Mouse (Mus musculus) forebrain, embryonic 15.5 days (tissue): ENCODE data around the gene Ifitm10. TPM values are rescaled to one million over a fixed set of nuclear protein-coding genes. Genes with fewer than 3 reads are reported as not detected.
"Not testable (repeated sequence)": the region's sequence is repeated elsewhere in the genome, so short reads cannot be mapped to it uniquely, and the experiment has no call there.

Source experiments
- ATAC-seq: fragments of 200-750 bp; cut with Nextera tagmentation; replicated peaks from 2 replicates; pipeline ENCODE4 v1.8.0; 2017; ENCODE audit warnings: mild to moderate bottlenecking, moderate TSS enrichment, moderate library complexity
- H3K27ac ChIP-seq: fragments of 300-500 bp; sonication (generic); replicated peaks from 2 replicates; pipeline ENCODE4 v1.5.1; 2015; ENCODE audit warnings: mild to moderate bottlenecking, inconsistent platforms
- H3K27me3 ChIP-seq: fragments of 300-500 bp; sonication (generic); 2 replicates; pipeline ENCODE4 v1.6.1; 2015; ENCODE audit warnings: inconsistent platforms
- H3K36me3 ChIP-seq: fragments of 300-500 bp; sonication (generic); 2 replicates; pipeline ENCODE4 v1.6.1; 2015; ENCODE audit warnings: mild to moderate bottlenecking, inconsistent platforms
- H3K4me1 ChIP-seq: fragments of 300-500 bp; sonication (generic); 2 replicates; pipeline ENCODE4 v1.6.1; 2015; ENCODE audit warnings: inconsistent platforms
- H3K4me2 ChIP-seq: fragments of 300-500 bp; sonication (generic); replicated peaks from 2 replicates; pipeline ENCODE4 v1.6.1; 2015; ENCODE audit warnings: mild to moderate bottlenecking, inconsistent platforms
- H3K4me3 ChIP-seq: fragments of 300-500 bp; sonication (generic); 2 replicates; pipeline ENCODE4 v1.5.1; 2015; ENCODE audit warnings: mild to moderate bottlenecking, inconsistent platforms
- H3K9ac ChIP-seq: fragments of 300-500 bp; sonication (generic); replicated peaks from 2 replicates; pipeline ENCODE4 v1.6.1; 2015; ENCODE audit warnings: mild to moderate bottlenecking, inconsistent platforms
- H3K9me3 ChIP-seq: fragments of 300-500 bp; sonication (generic); 2 replicates; pipeline ENCODE4 v1.6.1; 2016; ENCODE audit warnings: inconsistent platforms
- WGBS: fragments of 180-500 bp; shearing (Covaris S2); methylation state at CpG from one replicate; pipeline ENCODE4 v1.1.7; 2015; ENCODE audit warnings: mixed read lengths; 5-methylcytosine and 5-hydroxymethylcytosine counted together
- polyA plus RNA-seq: library from polyadenylated mRNA; unstranded; fragments of >200 nt; fragmentation: Nextera tagmentation; extraction: Ambion mirVana; gene quantifications from 2 replicates; pipeline ENCODE4 v1.2.1, GENCODE M21; 2015

The Ifitm10 gene
- polyA plus RNA-seq, 1 experiment from 2014 or later = 3.1 TPM

GRCm38 (mm10) chr7:142328507-142328906, 45.0 kb downstream of the Ifitm10 start:
- Histone ChIP-seq H3K9ac (no peak overlapping the region), H3K4me3 (no peak overlapping the region), H3K4me1 (no peaks in the 10 kb centered on the region), H3K27ac (no peak overlapping the region), H3K4me2 (no peak overlapping the region), H3K36me3 (no peaks in the 10 kb centered on the region), H3K27me3 (no peaks in the 10 kb centered on the region), H3K9me3 (no peaks in the 10 kb centered on the region)
- ATAC-seq = no peak
- WGBS = 73% methylated on average over 3 of the region's 3 CpGs

GRCm38 (mm10) chr7:142326714-142327445, 46.7 kb downstream of the Ifitm10 start:
- Histone ChIP-seq H3K9ac (no peak overlapping the region), H3K4me2 (no peak overlapping the region), H3K4me1 (no peaks in the 10 kb centered on the region), H3K27me3 (no peaks in the 10 kb centered on the region), H3K9me3 (no peaks in the 10 kb centered on the region), H3K4me3 (no peak overlapping the region), H3K27ac (no peak overlapping the region), H3K36me3 (no peaks in the 10 kb centered on the region)
- WGBS = 79% methylated on average over 9 of the region's 9 CpGs
- no peak for ATAC-seq

GRCm38 (mm10) chr7:142323396-142324117, 50.0 kb downstream of the Ifitm10 start:
- WGBS = 84% methylated on average over 12 of the region's 12 CpGs
- Histone ChIP-seq H3K4me2 (no peak overlapping the region), H3K9ac (no peak overlapping the region), H3K9me3 (no peaks in the 10 kb centered on the region), H3K4me1 (0 out of 2 replicates have a peak, but pooled peaks cover 3% of the 10 kb centered on the region), H3K27ac (no peak overlapping the region), H3K4me3 (no peak overlapping the region), H3K36me3 (no peaks in the 10 kb centered on the region), H3K27me3 (no peaks in the 10 kb centered on the region)
- no peak for ATAC-seq

GRCm38 (mm10) chr7:142322641-142323040, 50.9 kb downstream of the Ifitm10 start:
- no peak overlapping the region for H3K9ac ChIP-seq
- WGBS = 93% methylated on average over 6 of the region's 6 CpGs
- H3K27ac ChIP-seq = no peak overlapping the region
- ATAC-seq = no peak
- H3K4me3 ChIP-seq = no peak overlapping the region
- H3K27me3 ChIP-seq = no peaks in the 10 kb centered on the region
- H3K36me3 ChIP-seq = no peaks in the 10 kb centered on the region
- no peaks in the 10 kb centered on the region for H3K9me3 ChIP-seq
- 0 out of 2 replicates have a peak, but pooled peaks cover 3% of the 10 kb centered on the region for H3K4me1 ChIP-seq
- no peak overlapping the region for H3K4me2 ChIP-seq

GRCm38 (mm10) chr7:142321637-142322306, 51.8 kb downstream of the Ifitm10 start:
- H3K9me3 ChIP-seq, H3K4me3 ChIP-seq, H3K9ac ChIP-seq, H3K4me2 ChIP-seq, H3K27ac ChIP-seq, H3K27me3 ChIP-seq, H3K36me3 ChIP-seq, ATAC-seq, H3K4me1 ChIP-seq: not testable (repeated sequence)
- 26% methylated on average over 5 of the region's 10 CpGs for WGBS

- Histone ChIP-seq H3K27ac (no peak overlapping the region), H3K9ac (no peak overlapping the region), H3K9me3 (no peaks in the 10 kb centered on the region), H3K27me3 (no peaks in the 10 kb centered on the region), H3K36me3 (no peaks in the 10 kb centered on the region), H3K4me2 (no peak overlapping the region), H3K4me1 (0 out of 2 replicates have a peak, but pooled peaks cover 3% of the 10 kb centered on the region), H3K4me3 (no peak overlapping the region)
- WGBS = 55% methylated on average over 2 of the region's 2 CpGs
- ATAC-seq = no peak
These were observed 52.6 kb downstream of the Ifitm10 start for GRCm38 (mm10) chr7:142320906-142321305.

- Histone ChIP-seq H3K4me2 (no peak overlapping the region), H3K27me3 (no peaks in the 10 kb centered on the region), H3K36me3 (no peaks in the 10 kb centered on the region), H3K9me3 (no peaks in the 10 kb centered on the region), H3K27ac (no peak overlapping the region), H3K4me1 (0 out of 2 replicates have a peak, but pooled peaks cover 6% of the 10 kb centered on the region), H3K9ac (no peak overlapping the region), H3K4me3 (no peak overlapping the region)
- 60% methylated on average over 11 of the region's 11 CpGs for WGBS
- ATAC-seq = no peak
These were observed 54.4 kb downstream of the Ifitm10 start for GRCm38 (mm10) chr7:142319124-142319523.

GRCm38 (mm10) chr7:142317216-142317615, 56.3 kb downstream of the Ifitm10 start:
- 87% methylated on average over 5 of the region's 5 CpGs for WGBS
- Histone ChIP-seq H3K4me3 (no peak overlapping the region), H3K9ac (no peak overlapping the region), H3K27me3 (no peaks in the 10 kb centered on the region), H3K27ac (no peak overlapping the region), H3K9me3 (no peaks in the 10 kb centered on the region), H3K4me2 (no peak overlapping the region), H3K4me1 (0 out of 2 replicates have a peak, but pooled peaks cover 6% of the 10 kb centered on the region), H3K36me3 (no peaks in the 10 kb centered on the region)
- ATAC-seq = no peak

GRCm38 (mm10) chr7:142316558-142316957, 57.0 kb downstream of the Ifitm10 start:
- no peak overlapping the region for H3K9ac ChIP-seq
- H3K36me3 ChIP-seq = no peaks in the 10 kb centered on the region
- 0 out of 2 replicates have a peak, but pooled peaks cover 6% of the 10 kb centered on the region for H3K4me1 ChIP-seq
- no peak overlapping the region for H3K4me3 ChIP-seq
- H3K27ac ChIP-seq = no peak overlapping the region
- no peaks in the 10 kb centered on the region for H3K27me3 ChIP-seq
- no peak overlapping the region for H3K4me2 ChIP-seq
- H3K9me3 ChIP-seq = no peaks in the 10 kb centered on the region
- 47% methylated on average over 6 of the region's 6 CpGs for WGBS
- peak; percentile 43; the same call in 1 of the 2 replicates for ATAC-seq

GRCm38 (mm10) chr7:142314600-142315285, 58.8 kb downstream of the Ifitm10 start:
- H3K27me3 ChIP-seq = no peaks in the 10 kb centered on the region
- no peak overlapping the region for H3K9ac ChIP-seq
- H3K4me3 ChIP-seq = no peak overlapping the region
- WGBS = 47% methylated on average over 5 of the region's 5 CpGs
- 0 out of 2 replicates have a peak, but pooled peaks cover 6% of the 10 kb centered on the region for H3K4me1 ChIP-seq
- H3K4me2 ChIP-seq = no peak overlapping the region
- no peaks in the 10 kb centered on the region for H3K9me3 ChIP-seq
- ATAC-seq = no peak
- H3K36me3 ChIP-seq = no peaks in the 10 kb centered on the region
- no peak overlapping the region for H3K27ac ChIP-seq

- not testable (repeated sequence) for ATAC-seq
These were observed 69.6 kb downstream of the Ifitm10 start for GRCm38 (mm10) chr7:142303929-142304328.

More at GRCm38 (mm10) chr7:142303929-142304328, 69.6 kb downstream of the Ifitm10 start:
- H3K9me3 ChIP-seq, H3K4me3 ChIP-seq, H3K36me3 ChIP-seq, H3K27me3 ChIP-seq, H3K4me1 ChIP-seq, H3K27ac ChIP-seq, H3K4me2 ChIP-seq, H3K9ac ChIP-seq: not testable (repeated sequence)
- 89% methylated on average over 1 of the region's 1 CpGs for WGBS
